Mouse (Mus musculus) stomach, postnatal 0 days (tissue): ENCODE data around the gene Ric8a.

Source experiments
- CTCF ChIP-seq: IDR thresholded peaks from 2 replicates; pipeline ENCODE4 v1.5.1; 2016; ENCODE audit warnings: antibody characterized with exemption, low read depth, mild to moderate bottlenecking, moderate library complexity
- EP300 ChIP-seq: optimal IDR thresholded peaks from 2 replicates; pipeline ENCODE3; 2016; ENCODE audit warnings: antibody characterized with exemption

GRCm38 (mm10) chr7:140811714-140812113, 45.0 kb upstream of the Ric8a start:
- TF ChIP-seq CTCF (no peak), EP300 (no peak)
